Mouse (Mus musculus) left cerebral cortex, adult 8-10 months (tissue): ENCODE measurements around the gene Espn. TPM values are rescaled to one million over a fixed set of nuclear protein-coding genes. Genes with fewer than 3 reads are reported as not detected.
A peak's percentile ranks its signal among the peaks of the same experiment; 100 is the strongest.

ENCODE experiments used
- DNase-seq, 2 experiments: peaks; one replicate each; pipeline ENCODE4 v3.0.0; 2022; ENCODE audit warnings: low spot score in 2 of 2
- total RNA-seq, 4 experiments: library from RNA; stranded (reverse); gene quantifications; 2 replicates each; pipeline ENCODE4 v1.2.4; 2022

Espn gene
- total RNA-seq, 4 experiments from 2014 or later = 2.1 to 3.2 (median 2.6) TPM

DNA sequence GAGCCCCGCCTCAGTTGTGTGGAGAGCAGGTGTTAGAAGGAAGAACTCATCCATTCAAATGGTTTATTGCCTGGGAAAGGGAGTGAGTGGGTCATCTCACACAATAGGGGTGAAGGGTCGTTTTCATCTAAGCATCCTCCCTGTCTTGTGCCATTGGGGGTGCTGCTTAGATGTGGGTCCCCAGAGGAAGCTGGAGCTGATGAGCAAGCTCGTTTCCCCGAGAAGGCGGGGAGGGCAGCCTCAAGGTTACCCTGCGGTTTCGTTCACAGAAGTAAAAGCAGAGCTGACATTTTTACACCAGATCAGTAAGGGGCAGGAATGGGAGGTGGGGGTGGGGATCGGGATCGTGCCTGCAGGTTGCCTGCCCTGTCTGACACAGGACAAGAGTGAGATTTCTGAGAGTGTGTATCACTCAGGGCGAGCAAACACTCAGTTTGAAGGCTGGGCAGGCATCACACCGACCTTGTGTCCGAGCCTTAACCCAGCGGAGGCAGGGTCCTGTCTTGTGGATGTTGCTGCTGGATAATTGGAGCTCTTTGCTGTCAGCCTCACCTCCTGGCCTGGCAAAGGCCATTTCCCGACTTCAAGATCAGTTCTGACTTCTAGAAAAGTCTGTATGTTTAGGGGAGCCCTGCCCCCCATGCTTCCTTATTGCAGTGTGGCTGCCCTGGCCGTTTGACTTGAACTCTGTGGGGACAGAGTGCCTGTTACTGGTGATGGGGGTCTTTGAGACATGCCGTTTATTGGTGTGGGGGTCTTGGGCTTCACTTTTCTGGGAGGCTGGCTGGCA lies 26.9 kb upstream of the Espn start:
- no peak for DNase-seq

GRCm38 (mm10) chr4:152178344-152178864 lies 26.2 kb upstream of the Espn start:
- peak in 1 of 2 experiments; percentile 35 for DNase-seq

DNA sequence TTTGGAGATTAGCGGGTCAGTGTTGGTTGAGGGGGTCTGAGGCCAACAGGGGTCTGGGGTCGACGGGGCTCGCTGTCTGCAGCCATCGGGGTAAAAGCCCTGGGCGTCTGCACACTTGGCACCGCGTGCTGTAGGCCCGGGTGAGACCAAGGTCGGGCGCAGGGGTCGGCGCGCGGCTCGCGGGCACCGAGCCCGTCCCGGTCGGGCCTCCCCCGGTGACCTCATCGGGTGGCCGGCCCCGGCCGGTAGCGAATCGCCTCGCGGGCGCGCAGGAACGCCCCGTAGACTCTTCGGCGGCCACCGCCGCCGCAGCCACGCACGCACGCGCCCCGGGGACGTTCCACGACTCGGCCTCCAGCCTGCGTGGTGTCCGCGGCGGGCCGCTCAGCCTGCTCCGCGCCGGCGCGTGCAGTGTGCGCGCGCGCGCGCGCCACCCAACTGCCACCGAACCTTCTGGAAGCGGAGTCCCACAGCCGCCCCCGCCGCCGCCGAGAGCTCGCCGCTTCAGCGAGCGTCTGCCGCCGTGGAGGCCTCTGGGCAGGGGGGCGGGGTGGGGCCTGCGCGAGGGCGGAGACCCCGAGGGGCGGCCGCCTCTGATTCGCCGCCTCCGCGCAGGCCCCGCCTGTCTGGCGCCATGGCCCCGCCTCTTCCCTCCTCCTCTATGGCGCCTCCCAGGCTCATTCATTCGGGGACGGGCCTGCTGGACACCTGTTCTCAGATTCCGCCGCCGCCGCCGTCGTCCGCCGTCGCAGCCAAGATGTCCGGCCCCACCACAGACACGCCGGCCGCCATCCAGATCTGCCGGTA lies 25.6 kb upstream of the Espn start, which contains the start of gene Acot7:
TSS of gene Acot7 (plus strand) at position 598 of the 807 bp plus-strand sequence.
- peak; percentile 66 to 91 for DNase-seq

DNA sequence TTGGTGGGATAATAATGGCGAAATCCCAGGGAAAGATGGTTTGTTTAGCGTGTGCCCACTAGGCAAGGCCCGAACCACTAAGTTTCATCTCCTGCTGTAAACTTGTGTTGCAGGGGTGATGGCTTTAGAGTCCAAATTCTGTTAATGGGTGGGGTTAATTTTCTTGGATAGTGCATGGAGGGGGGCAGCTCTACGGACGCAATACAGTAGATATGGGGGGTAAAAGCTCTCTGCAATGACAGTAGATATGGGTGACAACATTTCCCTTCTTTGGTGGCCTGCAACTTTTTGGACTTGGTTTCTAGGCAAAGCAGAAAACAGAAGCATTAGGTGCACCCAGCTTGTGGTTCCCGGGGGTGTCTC lies 25.0 kb upstream of the Espn start:
- no peak for DNase-seq

GRCm38 (mm10) chr4:152176638-152177037 lies 24.5 kb upstream of the Espn start:
- no peak for DNase-seq

- DNase-seq = no peak
Measured at GRCm38 (mm10) chr4:152173956-152174355, 21.8 kb upstream of the Espn start.

DNA sequence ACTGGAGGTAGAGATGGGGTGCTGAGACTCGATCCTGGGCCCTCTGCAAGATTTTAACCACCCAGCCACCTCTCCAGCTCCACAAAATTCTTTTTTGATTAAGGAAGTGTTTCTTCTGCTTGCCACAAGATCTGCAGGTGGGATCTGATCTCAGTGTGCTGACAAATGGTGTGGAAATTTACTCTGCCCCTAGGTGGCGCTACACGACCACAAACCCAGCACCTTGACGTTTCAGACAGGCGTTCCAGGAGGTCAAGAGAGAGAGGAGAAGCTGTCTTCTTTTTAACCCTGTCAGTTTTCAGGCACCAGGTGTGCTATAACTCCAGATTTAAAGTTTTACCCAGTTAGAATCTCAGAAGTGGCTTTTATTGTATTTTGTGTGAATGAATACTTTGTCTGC lies 20.9 kb upstream of the Espn start:
- DNase-seq = peak; percentile 58 to 80

GRCm38 (mm10) chr4:152171543-152171942 lies 19.4 kb upstream of the Espn start:
- no peak for DNase-seq

GRCm38 (mm10) chr4:152170286-152170685 lies 18.1 kb upstream of the Espn start:
- no peak for DNase-seq

- no peak for DNase-seq
Measured at GRCm38 (mm10) chr4:152169103-152169502, 16.9 kb upstream of the Espn start.

DNA sequence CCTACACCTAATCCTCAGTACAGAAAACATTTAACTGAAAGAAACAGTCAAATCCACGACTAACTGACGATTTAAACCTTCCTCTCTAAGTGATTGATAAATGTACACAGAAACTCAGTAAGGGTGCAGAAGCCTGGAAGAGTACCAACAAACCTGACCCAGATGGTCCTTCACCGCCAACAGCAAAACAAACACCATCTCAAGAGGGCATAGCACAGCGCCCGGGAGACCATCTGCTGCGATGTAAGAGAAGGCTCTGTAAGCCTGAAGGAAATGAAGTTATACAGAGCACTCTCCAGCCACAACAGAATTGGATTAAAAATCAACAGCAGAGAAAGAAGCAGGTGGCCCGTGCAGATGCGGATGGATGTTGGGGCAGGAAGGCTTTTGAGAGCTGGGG lies 15.9 kb upstream of the Espn start:
- DNase-seq = no peak

- no peak for DNase-seq
Measured at GRCm38 (mm10) chr4:152165036-152165931, 13.1 kb upstream of the Espn start.

DNA sequence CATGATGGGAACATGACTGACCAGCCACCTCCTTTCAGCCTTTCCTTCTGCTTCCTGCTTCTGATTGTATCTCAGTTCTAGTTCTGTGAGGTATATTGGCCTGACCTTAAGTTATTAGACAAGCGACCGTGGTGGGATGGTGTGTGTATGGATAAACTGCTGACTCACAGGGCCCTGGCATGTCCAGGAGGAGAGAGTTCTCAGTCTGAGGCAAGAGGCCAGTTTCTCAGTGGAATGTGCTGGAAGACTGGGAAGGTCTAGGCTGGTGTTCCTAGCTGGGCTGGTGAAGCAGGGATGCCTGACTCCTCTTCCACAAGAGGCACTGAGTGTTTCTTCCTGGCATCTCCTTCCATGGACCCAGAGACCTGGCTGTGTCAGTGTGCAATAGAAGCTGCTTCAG lies 10.6 kb upstream of the Espn start:
- DNase-seq = no peak

DNA sequence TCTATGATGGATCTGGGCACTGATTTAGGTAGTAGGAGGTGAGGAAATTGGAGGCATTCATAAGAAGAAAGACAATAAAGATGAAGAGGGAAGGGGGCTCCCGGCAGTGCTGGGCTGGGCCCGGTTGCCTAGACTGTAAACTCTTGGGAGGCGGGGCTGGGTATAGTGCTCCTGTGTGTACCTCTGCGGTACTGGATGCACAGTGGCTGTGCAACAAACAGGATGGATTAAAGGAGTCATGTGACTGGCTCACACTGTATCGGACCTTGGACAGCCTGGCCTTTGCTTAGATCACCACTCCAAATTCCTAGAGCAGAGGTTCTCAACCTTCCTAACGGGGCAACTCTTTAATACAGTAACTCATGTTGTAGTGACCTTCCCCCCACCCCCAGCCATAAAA lies 9.4 kb upstream of the Espn start:
- no peak for DNase-seq

- no peak for DNase-seq
Measured at GRCm38 (mm10) chr4:152160748-152161147, 8.6 kb upstream of the Espn start.

- no peak for DNase-seq
Measured at GRCm38 (mm10) chr4:152159285-152159678, 7.1 kb upstream of the Espn start.

DNA sequence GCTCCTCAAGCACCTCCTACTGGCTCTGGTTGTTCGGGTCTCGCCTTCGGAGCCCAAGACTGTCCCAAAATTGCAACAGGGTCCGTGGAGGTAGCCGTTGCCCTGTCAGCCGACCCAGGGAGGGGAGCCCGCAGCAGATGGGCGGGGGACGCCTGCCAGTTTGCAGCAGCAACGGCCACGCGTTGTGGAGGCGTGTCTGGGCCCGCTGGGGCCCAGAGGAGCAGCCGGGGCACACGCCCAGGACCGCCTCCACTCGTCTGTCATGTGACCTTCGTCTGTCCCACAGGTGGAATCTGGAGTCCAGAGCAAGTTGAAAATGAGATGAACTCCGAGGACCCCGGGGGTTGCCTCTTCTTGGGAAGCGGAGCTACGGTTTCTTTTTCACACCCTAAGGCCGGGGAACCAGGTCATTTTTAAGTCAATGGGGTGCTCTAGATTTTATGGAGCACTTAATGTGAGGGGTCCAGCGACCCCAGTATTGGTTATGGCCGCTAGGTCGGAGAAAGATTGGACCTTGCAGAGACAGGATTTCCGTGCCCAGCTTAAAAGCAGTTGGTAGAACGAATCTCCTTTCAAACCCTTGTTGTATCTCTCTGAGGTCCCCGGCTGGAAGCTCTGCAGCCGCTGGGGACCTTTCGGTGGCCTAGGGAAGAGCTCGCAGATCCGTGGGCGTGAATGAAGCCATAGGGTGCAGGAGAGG lies 6.6 kb upstream of the Espn start, which contains the start of gene Hes2:
TSS of gene Hes2 (plus strand) at position 283 of the 700 bp plus-strand sequence.
- no peak for DNase-seq

DNA sequence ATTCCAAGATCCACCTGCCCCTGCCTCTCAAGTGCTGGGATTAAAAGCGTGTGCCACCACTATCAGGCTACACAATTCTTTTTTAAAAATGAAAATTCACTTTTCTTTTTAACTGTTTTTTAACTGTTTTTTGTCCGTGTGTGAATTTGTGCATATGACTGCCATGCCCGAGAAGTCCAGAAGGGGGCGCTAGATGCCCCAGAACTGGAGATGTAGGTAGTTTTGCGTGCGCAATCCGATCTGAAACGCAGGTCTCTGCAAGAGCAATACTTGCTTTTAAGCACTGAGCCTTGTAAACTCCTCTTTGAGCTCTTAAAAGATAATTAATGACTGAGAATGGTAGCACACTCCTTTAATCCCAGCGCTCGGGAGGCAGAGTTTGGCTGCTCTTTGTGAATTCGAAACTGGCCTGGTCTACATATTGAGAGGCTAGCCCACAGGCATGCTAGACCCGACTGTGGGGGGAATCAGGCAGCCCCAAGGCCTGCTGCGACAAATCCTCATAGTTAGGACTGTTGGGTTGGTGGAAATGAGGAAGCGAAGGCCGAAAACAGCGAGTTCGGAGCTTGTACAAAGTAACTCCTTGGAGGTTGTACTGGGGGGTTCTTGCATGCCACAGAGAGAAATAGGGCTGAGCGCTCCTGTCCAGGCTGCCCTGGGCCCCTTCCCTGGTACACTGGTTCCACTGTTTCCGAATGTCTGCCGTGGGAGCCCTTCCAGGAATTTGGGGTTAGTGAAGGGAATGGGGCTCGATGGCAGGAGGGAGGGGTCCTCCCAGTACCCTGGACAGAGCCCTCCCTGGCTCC lies 5.8 kb upstream of the Espn start:
- peak in 1 of 2 experiments; percentile 43 for DNase-seq

GRCm38 (mm10) chr4:152155019-152155418 lies 2.8 kb upstream of the Espn start:
- no peak for DNase-seq

DNA sequence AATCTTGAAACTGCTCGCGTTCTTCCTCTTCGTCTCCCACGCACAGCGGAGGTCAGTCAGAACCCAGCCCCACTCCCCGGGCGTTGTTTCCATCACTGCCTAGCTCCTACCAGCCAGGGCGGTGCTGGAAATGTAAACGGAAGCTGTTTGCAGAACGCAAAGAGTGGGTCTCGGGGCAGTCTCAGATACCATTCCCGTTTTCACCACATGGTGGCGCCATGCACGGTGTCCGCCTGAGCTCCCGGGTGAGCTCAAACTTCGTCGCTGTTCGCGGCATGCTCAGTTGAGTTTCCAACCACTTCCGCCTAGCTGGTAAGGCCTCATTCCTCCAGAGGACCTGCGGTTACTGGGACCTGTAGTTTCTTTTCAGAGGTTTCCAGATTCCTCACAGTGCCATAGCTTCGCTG lies 1.6 kb upstream of the Espn start:
- peak in 1 of 2 experiments; percentile 64 for DNase-seq
